Mouse (Mus musculus): ENCODE results near the gene Hsp90ab1. TPM values are rescaled to one million over a fixed set of nuclear protein-coding genes. Genes with fewer than 3 reads are reported as not detected.

The Hsp90ab1 gene
- polyA plus RNA-seq, 1 experiment from 2014 or later = 1,459 TPM

- Histone ChIP-seq H3K4me1 (peaks cover 59% of the 10 kb centered on the region), H3K4me3 (peak overlapping the region; percentile 51), H3K9ac (replicated peaks) (peak overlapping the region; percentile 43), H3K9me3 (no peaks in the 10 kb centered on the region), H3K27ac (replicated peaks) (no peak overlapping the region), H3K36me3 (no peaks in the 10 kb centered on the region), H3K27me3 (peaks cover 75% of the 10 kb centered on the region), H3K4me2 (replicated peaks) (peak overlapping the region; percentile 97)
- peak; percentile 12; the same call in 1 of the 2 replicates for ATAC-seq (ENCODE audit: low FRiP score, low read depth)
- 4% methylated on average over 23 of the region's 23 CpGs for WGBS
Observed at GRCm38 (mm10) chr17:45595736-45596390, 22.8 kb upstream of the Hsp90ab1 start.

DNA sequence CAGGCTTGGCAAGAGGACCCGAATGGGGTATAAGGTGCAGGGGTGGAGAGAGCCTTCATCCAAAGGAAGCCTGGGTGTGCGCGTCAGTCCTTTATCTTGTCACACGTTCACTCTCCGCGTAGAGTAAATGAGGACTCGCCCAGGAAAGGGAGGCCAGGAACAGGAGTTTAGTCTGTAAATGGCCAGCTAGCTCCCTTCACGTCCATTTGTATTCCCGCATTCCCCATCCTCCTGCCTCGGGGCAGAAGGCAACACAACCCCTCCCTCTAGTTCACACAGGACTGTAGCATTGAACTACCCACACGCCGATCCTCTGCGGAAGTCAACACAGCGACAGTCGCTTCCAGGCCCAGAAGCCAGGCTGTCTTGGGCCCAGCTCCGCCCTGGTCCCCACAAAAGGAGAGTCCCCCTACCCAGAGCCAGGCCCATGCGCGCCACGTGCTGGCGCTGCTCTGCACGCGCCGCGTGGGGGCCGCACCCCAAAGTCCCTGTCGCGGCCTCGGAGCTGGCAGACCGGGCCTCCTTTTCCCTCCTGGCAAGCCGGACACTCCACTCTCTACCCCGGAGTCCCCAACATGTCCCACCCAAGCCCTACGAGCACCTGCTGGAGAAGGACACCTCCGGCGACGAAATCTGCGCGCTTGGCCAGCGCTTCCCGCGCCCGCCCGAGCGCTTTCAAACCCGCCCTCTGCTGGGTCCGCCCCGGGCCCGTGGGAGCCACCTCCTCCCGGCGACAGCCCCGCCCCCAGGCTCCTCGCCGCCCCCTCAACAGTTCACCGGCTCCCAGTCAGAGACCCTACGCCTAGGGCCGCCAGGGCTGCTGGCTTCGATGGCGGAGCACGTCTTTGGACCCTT is 22.0 kb upstream of the Hsp90ab1 start:
- peak overlapping the region; percentile 97 for H3K4me2 ChIP-seq (replicated peaks)
- H3K36me3 ChIP-seq = no peaks in the 10 kb centered on the region
- WGBS = under 1% methylated on average over 57 of the region's 58 CpGs
- ATAC-seq (ENCODE audit: low FRiP score, low read depth) = peak; percentile 63
- peak overlapping the region; percentile 43 for H3K9ac ChIP-seq (replicated peaks)
- H3K4me3 ChIP-seq = peak overlapping the region; percentile 51
- peaks cover 68% of the 10 kb centered on the region for H3K27me3 ChIP-seq
- H3K9me3 ChIP-seq = no peaks in the 10 kb centered on the region
- H3K4me1 ChIP-seq = peaks cover 59% of the 10 kb centered on the region
- H3K27ac ChIP-seq (replicated peaks) = no peak overlapping the region

DNA sequence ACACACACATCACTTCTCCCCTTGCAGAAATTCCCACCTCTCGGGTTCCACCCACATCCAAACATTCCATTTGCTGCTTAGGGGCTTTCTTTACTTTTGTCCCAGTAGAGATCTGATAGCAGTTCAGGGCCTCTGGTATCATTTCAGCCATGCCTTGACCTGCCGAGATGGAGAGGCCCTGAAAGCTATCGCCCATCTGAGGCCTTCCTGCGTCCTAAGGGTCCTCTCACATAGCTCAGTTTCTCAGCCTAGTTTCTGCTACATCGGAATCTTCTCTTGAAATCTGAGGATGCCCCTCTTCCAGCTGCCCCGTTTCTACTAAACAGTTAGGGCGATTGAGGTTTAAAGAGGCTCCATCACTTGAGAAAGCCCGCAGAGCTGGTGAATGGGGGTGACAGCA is 21.1 kb upstream of the Hsp90ab1 start:
- H3K9me3 ChIP-seq = no peaks in the 10 kb centered on the region
- H3K27ac ChIP-seq (replicated peaks) = no peak overlapping the region
- WGBS = 41% methylated on average over 8 of the region's 8 CpGs
- peaks cover 59% of the 10 kb centered on the region for H3K27me3 ChIP-seq
- H3K4me1 ChIP-seq = peaks cover 51% of the 10 kb centered on the region
- no peak for ATAC-seq (ENCODE audit: low FRiP score, low read depth)
- H3K9ac ChIP-seq (replicated peaks) = no peak overlapping the region
- 0 out of 2 replicates have a peak overlapping the region, but pooled peaks have one; percentile 51 for H3K4me3 ChIP-seq
- H3K4me2 ChIP-seq (replicated peaks) = peak overlapping the region; percentile 97
- no peaks in the 10 kb centered on the region for H3K36me3 ChIP-seq

DNA sequence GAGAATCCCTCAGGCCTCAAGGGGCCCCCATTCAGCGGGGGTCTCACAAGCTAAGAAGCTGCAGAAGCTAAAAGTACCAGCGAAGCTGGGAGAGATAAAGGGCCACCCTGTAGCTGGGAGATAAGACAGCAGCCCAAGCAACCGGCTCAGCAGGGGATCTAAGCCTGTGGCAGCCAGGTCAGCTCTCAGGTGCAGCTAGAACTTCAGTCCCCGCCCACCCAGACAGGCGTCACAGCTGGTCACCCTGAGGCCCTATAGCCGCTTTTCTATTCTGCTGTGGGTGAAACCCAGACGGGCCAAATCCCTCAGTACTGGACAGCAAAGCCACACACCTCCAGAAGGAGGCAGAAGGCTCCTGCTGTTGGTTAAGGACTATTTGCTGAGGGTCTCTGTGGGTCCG is 20.4 kb upstream of the Hsp90ab1 start:
- Histone ChIP-seq H3K4me1 (peaks cover 49% of the 10 kb centered on the region), H3K4me2 (replicated peaks) (peak overlapping the region; percentile 97; the same call in 1 of the 2 replicates), H3K27ac (replicated peaks) (no peak overlapping the region), H3K36me3 (no peaks in the 10 kb centered on the region), H3K9ac (replicated peaks) (no peak overlapping the region), H3K4me3 (no peak overlapping the region), H3K9me3 (no peaks in the 10 kb centered on the region), H3K27me3 (peaks cover 58% of the 10 kb centered on the region)
- no peak for ATAC-seq (ENCODE audit: low FRiP score, low read depth)
- 17% methylated on average over 8 of the region's 8 CpGs for WGBS

- Histone ChIP-seq H3K4me2 (replicated peaks) (peak overlapping the region; percentile 97; the same call in 1 of the 2 replicates), H3K4me3 (no peak overlapping the region), H3K4me1 (peaks cover 49% of the 10 kb centered on the region), H3K36me3 (no peaks in the 10 kb centered on the region), H3K9ac (replicated peaks) (0 out of 2 replicates have a peak overlapping the region, but pooled peaks have one; percentile 29), H3K27ac (replicated peaks) (no peak overlapping the region), H3K27me3 (peaks cover 58% of the 10 kb centered on the region), H3K9me3 (no peaks in the 10 kb centered on the region)
- 57% methylated on average over 8 of the region's 8 CpGs for WGBS
- ATAC-seq (ENCODE audit: low FRiP score, low read depth) = no peak
Observed at GRCm38 (mm10) chr17:45592606-45593431, 19.7 kb upstream of the Hsp90ab1 start.

- no peak for ATAC-seq (ENCODE audit: low FRiP score, low read depth)
Observed at GRCm38 (mm10) chr17:45591701-45592605, 18.9 kb upstream of the Hsp90ab1 start.

GRCm38 (mm10) chr17:45590410-45590809 is 17.3 kb upstream of the Hsp90ab1 start:
- Histone ChIP-seq H3K9ac (replicated peaks) (no peak overlapping the region), H3K4me1 (peaks cover 33% of the 10 kb centered on the region), H3K27ac (replicated peaks) (no peak overlapping the region), H3K4me3 (no peak overlapping the region), H3K4me2 (replicated peaks) (no peak overlapping the region), H3K27me3 (peaks cover 39% of the 10 kb centered on the region), H3K36me3 (0 out of 2 replicates have a peak, but pooled peaks cover 5% of the 10 kb centered on the region), H3K9me3 (no peaks in the 10 kb centered on the region)
- no peak for ATAC-seq (ENCODE audit: low FRiP score, low read depth)
- 87% methylated on average over 6 of the region's 6 CpGs for WGBS

More at GRCm38 (mm10) chr17:45591701-45592605, 18.9 kb upstream of the Hsp90ab1 start:
- Histone ChIP-seq H3K27me3 (peaks cover 55% of the 10 kb centered on the region), H3K9me3 (no peaks in the 10 kb centered on the region), H3K4me1 (peaks cover 46% of the 10 kb centered on the region), H3K36me3 (0 out of 2 replicates have a peak, but pooled peaks cover 4% of the 10 kb centered on the region), H3K9ac (replicated peaks) (0 out of 2 replicates have a peak overlapping the region, but pooled peaks have one; percentile 4), H3K4me3 (no peak overlapping the region), H3K27ac (replicated peaks) (no peak overlapping the region), H3K4me2 (replicated peaks) (no peak overlapping the region; the same call in 1 of the 2 replicates)
- 57% methylated on average over 16 of the region's 16 CpGs for WGBS

GRCm38 (mm10) chr17:45589844-45590243 is 16.8 kb upstream of the Hsp90ab1 start:
- H3K9me3 ChIP-seq = no peaks in the 10 kb centered on the region
- peaks cover 32% of the 10 kb centered on the region for H3K4me1 ChIP-seq
- no peak overlapping the region for H3K9ac ChIP-seq (replicated peaks)
- peaks cover 34% of the 10 kb centered on the region for H3K27me3 ChIP-seq
- H3K36me3 ChIP-seq = 0 out of 2 replicates have a peak, but pooled peaks cover 5% of the 10 kb centered on the region
- no peak overlapping the region for H3K4me3 ChIP-seq
- H3K27ac ChIP-seq (replicated peaks) = no peak overlapping the region
- ATAC-seq (ENCODE audit: low FRiP score, low read depth) = no peak
- H3K4me2 ChIP-seq (replicated peaks) = no peak overlapping the region
- WGBS = 95% methylated on average over 8 of the region's 8 CpGs

DNA sequence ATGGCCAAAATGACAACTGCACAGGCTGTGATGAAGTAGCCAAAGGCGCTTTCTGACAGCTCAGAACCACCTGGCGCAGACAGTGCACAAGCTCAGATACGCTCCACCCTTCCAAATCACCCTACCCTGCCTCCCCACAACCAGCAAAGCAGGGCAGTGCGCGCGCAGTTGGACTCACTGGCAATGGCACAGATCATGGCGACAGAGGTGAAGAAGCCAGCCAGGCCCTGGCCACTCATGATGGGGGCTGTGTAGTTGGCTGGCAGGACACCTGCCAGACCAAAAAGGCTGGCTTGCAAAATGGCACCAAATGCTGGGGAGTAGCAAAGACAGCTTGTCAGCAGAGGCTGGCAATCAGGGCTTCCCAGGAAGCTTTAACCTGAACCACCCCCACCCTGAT is 16.2 kb upstream of the Hsp90ab1 start:
- Histone ChIP-seq H3K4me2 (replicated peaks) (no peak overlapping the region), H3K36me3 (0 out of 2 replicates have a peak, but pooled peaks cover 5% of the 10 kb centered on the region), H3K4me3 (no peak overlapping the region), H3K27ac (replicated peaks) (no peak overlapping the region), H3K4me1 (peaks cover 32% of the 10 kb centered on the region), H3K9me3 (no peaks in the 10 kb centered on the region), H3K27me3 (peaks cover 28% of the 10 kb centered on the region), H3K9ac (replicated peaks) (no peak overlapping the region)
- ATAC-seq (ENCODE audit: low FRiP score, low read depth) = no peak
- over 99% methylated on average over 7 of the region's 7 CpGs for WGBS

DNA sequence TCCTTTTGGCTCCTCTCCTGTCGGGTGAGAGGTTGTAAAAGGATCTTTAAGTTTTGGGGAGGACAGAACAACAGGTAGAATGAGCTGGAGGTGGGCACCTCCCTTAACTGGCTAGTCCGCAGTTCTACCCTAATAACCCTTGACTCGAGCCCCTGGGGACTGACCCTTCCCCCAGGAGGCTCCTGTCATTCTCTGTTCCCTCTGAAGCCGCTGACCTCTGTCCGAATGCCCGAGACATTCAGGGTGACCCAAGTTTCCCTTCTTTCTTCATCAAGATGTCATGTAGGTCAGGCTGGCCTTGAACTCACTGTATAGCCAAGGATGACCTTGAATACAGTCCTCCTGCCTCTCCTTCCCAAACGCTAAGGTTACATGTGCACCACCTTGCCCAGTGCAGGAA is 15.3 kb upstream of the Hsp90ab1 start:
- no peak overlapping the region for H3K4me3 ChIP-seq
- no peaks in the 10 kb centered on the region for H3K9me3 ChIP-seq
- no peak overlapping the region for H3K4me2 ChIP-seq (replicated peaks)
- H3K9ac ChIP-seq (replicated peaks) = no peak overlapping the region
- WGBS = 84% methylated on average over 6 of the region's 7 CpGs
- 0 out of 2 replicates have a peak, but pooled peaks cover 5% of the 10 kb centered on the region for H3K36me3 ChIP-seq
- no peak for ATAC-seq (ENCODE audit: low FRiP score, low read depth)
- H3K4me1 ChIP-seq = peaks cover 28% of the 10 kb centered on the region
- H3K27me3 ChIP-seq = peaks cover 19% of the 10 kb centered on the region
- no peak overlapping the region for H3K27ac ChIP-seq (replicated peaks)

Measured in midbrain, embryonic 12.5 days (tissue).